29 mouse cellular contexts compared by ENCODE assay signal in the genomic region with DNA sequence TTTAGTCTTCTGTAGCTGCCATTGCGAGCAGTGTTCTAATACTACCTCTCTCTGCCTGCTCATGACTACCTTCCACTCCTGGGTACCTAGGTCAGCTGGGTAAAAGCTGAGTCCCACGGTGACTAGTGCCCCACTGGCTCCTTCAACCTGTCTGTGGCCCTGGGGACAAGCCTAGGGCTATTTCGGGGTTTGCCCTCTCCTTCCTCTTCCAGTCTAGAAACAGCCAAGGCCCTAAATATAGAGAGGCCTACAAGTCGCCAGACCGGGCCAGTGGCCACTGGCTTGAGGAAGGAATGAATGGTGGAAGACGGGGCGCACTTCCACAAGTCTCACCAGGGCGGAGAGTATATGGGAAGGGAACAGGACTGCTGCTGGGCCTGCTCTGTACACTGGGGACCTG. TPM values are rescaled to one million over a fixed set of nuclear protein-coding genes. Genes with fewer than 3 reads are reported as not detected.
A peak's percentile ranks its signal among the peaks of the same experiment; 100 is the strongest.
DNase-seq lines count a peak whose midpoint lies in the region; ATAC-seq and TF ChIP-seq lines count a peak whose summit lies in the region.
"Had no signal": no experiment of that assay in that cellular context is flagged by ENCODE, and none has a peak within 500 bp of the region (broad histone marks: within the 10 kb centered on the region; RNA-seq: fewer than 3 reads in every experiment).

No protein-coding gene starts in this region.

- DNase-seq in gastrocnemius, adult 18-20 months (ENCODE audit: low spot score): peak; percentile 68
- no peak for DNase-seq in gastrocnemius, postnatal 4 days (ENCODE audit: low spot score in 2 of 2)
- peak; percentile 20 for DNase-seq in layer of hippocampus, adult 11-12 months (ENCODE audit: low spot score)
- DNase-seq in layer of hippocampus, adult 8-10 months (ENCODE audit: low spot score in 2 of 2): no peak
- DNase-seq: adrenal gland, postnatal 10 days; cerebellum, adult 8-10 months; cerebellum, postnatal 36 days; embryo, embryonic 11 days; heart, postnatal 10 days; kidney, adult 2 months; kidney, postnatal 14 days; liver, embryonic 13.5 days; lung, adult 2 months; lung, postnatal 14 days; right cerebral cortex, postnatal 14 days; thymus, postnatal 25 days had no signal

- peaks cover 12% of the 10 kb centered on the region for H3K79me2 ChIP-seq in myocyte (ENCODE audit: control insufficient read depth, insufficient read depth)

- WGBS in kidney, embryonic 16.5 days: 88% methylated on average over 8 of the region's 8 CpGs

- H3K4me2 ChIP-seq in myocyte (ENCODE audit: low read depth): peak overlapping the region; percentile 88
- no peak overlapping the region for H3K4me2 ChIP-seq in kidney, embryonic 16.5 days (replicated peaks; ENCODE audit: low read depth, low read length)
- H3K4me2 ChIP-seq: forebrain, embryonic 12.5 days; heart, embryonic 12.5 days; stomach, embryonic 15.5 days had no signal

- peaks cover 67% of the 10 kb centered on the region for H3K4me1 ChIP-seq in E14TG2a.4 (replicated peaks; ENCODE audit: low read depth, low read length)
- peaks cover 28% of the 10 kb centered on the region for H3K4me1 ChIP-seq in kidney, embryonic 16.5 days (ENCODE audit: insufficient read depth, low read length)

- peaks cover 9% of the 10 kb centered on the region for H3K27me3 ChIP-seq in E14TG2a.4 (ENCODE audit: insufficient read depth, low read length)
- no peaks in the 10 kb centered on the region for H3K27me3 ChIP-seq in myocyte (ENCODE audit: control insufficient read depth, insufficient read depth, insufficient read length)
- H3K27me3 ChIP-seq in kidney, embryonic 16.5 days (ENCODE audit: insufficient read depth, low read length): no peaks in the 10 kb centered on the region
- H3K27me3 ChIP-seq: stomach, embryonic 15.5 days had no signal

- H3K36me3 ChIP-seq in E14TG2a.4 (ENCODE audit: insufficient read depth, low read length) (peaks cover 15% of the 10 kb centered on the region), myocyte (ENCODE audit: control insufficient read depth, insufficient read depth) (no peaks in the 10 kb centered on the region)
- H3K36me3 ChIP-seq in kidney, embryonic 16.5 days (ENCODE audit: insufficient read depth, low read length): no peaks in the 10 kb centered on the region
- H3K36me3 ChIP-seq: embryonic facial prominence, embryonic 13.5 days; forebrain, embryonic 12.5 days; heart, embryonic 12.5 days; hindbrain, embryonic 10.5 days; liver, embryonic 13.5 days; stomach, embryonic 15.5 days had no signal

- no peak overlapping the region for H3K27ac ChIP-seq in kidney, embryonic 16.5 days (ENCODE audit: low read length)
- H3K27ac ChIP-seq: embryonic facial prominence, embryonic 13.5 days; forebrain, embryonic 12.5 days; left cerebral cortex, adult 2 months; liver, embryonic 13.5 days; stomach, embryonic 15.5 days had no signal

- no peak for ATAC-seq in kidney, embryonic 16.5 days (ENCODE audit: low FRiP score, low TSS enrichment)
- ATAC-seq: inflammation-experienced regulatory T-cells, adult 6 months had no signal

- TF ChIP-seq CTCF in E14TG2a.4 (conservative IDR thresholded peaks at IDR 0.05; ENCODE audit: low read length): no peak

- no peak for TF ChIP-seq POLR2A in myocyte (IDR thresholded peaks at IDR 0.05; ENCODE audit: insufficient read length, low read depth)

- H3K4me3 ChIP-seq in E14TG2a.4 (replicated peaks; ENCODE audit: low read length) (peak overlapping the region; percentile 37), myocyte (no peak overlapping the region)
- no peak overlapping the region for H3K4me3 ChIP-seq in kidney, embryonic 16.5 days (ENCODE audit: low read length)
- H3K4me3 ChIP-seq: erythroblast, embryonic 14.5 days; forebrain, embryonic 12.5 days; heart, embryonic 12.5 days; left cerebral cortex, adult 2 months; liver, embryonic 13.5 days had no signal

- H3ac ChIP-seq in myocyte (ENCODE audit: control insufficient read depth, insufficient read length): no peak overlapping the region

- H3K9me3 ChIP-seq in E14TG2a.4 (ENCODE audit: low read length): no peaks in the 10 kb centered on the region
- H3K9me3 ChIP-seq in kidney, embryonic 16.5 days (ENCODE audit: low read length): no peaks in the 10 kb centered on the region
- H3K9me3 ChIP-seq: embryonic facial prominence, embryonic 13.5 days; forebrain, embryonic 12.5 days; heart, embryonic 12.5 days; hindbrain, embryonic 10.5 days; liver, embryonic 13.5 days; stomach, embryonic 15.5 days had no signal

- H3K9ac ChIP-seq in kidney, embryonic 16.5 days (replicated peaks; ENCODE audit: low read length): no peak overlapping the region
- H3K9ac ChIP-seq: forebrain, embryonic 12.5 days; heart, embryonic 12.5 days; liver, embryonic 13.5 days; stomach, embryonic 15.5 days had no signal

TF ChIP-seq in myocyte, 11 proteins besides CTCF, POLR2A, EP300 and RAD21:
- TF ChIP-seq MAX (IDR thresholded peaks at IDR 0.05; ENCODE audit: low read depth): no peak
- TF ChIP-seq CEBPB (IDR thresholded peaks at IDR 0.05; ENCODE audit: insufficient read depth, poor library complexity, severe bottlenecking): no peak

RNA-seq across cellular contexts. Expression of a gene that starts 2.6 kb away (rescaled TPM):
- 10 to 100 TPM; 32.3 to 34.8 TPM for total RNA-seq in gastrocnemius, adult 18-20 months (2021)
- 1 to 10 TPM; 7.4 TPM for total RNA-seq in gastrocnemius, postnatal 4 days (2021)
- total RNA-seq in layer of hippocampus, adult 8-10 months (2022): 10 to 100 TPM in 1 of 4 experiments, 1 to 10 TPM in 3; 3.9 to 11.5 (median 7.7) TPM
- 26.9 TPM for polyA plus RNA-seq in myocyte (2012; fragmentation: generic; extraction: Trizol)
- polyA plus RNA-seq in kidney, embryonic 16.5 days (2015; fragmentation: Nextera tagmentation; extraction: Ambion mirVana): 15.9 and 18.5 TPM in 2 replicates

RNA-seq across cellular contexts. Expression of a gene that starts 30.1 kb away (rescaled TPM):
- total RNA-seq in gastrocnemius, adult 18-20 months (2021): 10 to 100 TPM; 65.1 to 72.1 TPM
- 10 to 100 TPM; 81.3 to 86.7 TPM for total RNA-seq in gastrocnemius, postnatal 4 days (2021)
- total RNA-seq in layer of hippocampus, adult 8-10 months (2022): 10 to 100 TPM; 63.7 to 80.3 (median 70.5) TPM
- polyA plus RNA-seq in myocyte (2012; fragmentation: generic; extraction: Trizol): 139 TPM
- 243 and 245 TPM in 2 replicates for polyA plus RNA-seq in kidney, embryonic 16.5 days (2015; fragmentation: Nextera tagmentation; extraction: Ambion mirVana)

RNA-seq across cellular contexts. Expression of a gene that starts 32.0 kb away (rescaled TPM):
- not detected for total RNA-seq in gastrocnemius, adult 18-20 months (2021)
- total RNA-seq in gastrocnemius, postnatal 4 days (2021): under 1 TPM; 0.26 to 0.66 TPM
- under 1 TPM in 2 of 4 experiments, not detected in 2; 0.43 to 0.63 TPM for total RNA-seq in layer of hippocampus, adult 8-10 months (2022)
- polyA plus RNA-seq in myocyte (2012; fragmentation: generic; extraction: Trizol): not detected
- polyA plus RNA-seq in kidney, embryonic 16.5 days (2015; fragmentation: Nextera tagmentation; extraction: Ambion mirVana): 2.2 and 3.6 TPM in 2 replicates
- total RNA-seq: heart, postnatal 10 days; left cerebral cortex, adult 2 months; left cerebral cortex, postnatal 36 days had no signal
- polyA plus RNA-seq: erythroblast, embryonic 14.5 days; inflammation-experienced regulatory T-cells, adult 6 months; midbrain, embryonic 16.5 days had no signal

RNA-seq across cellular contexts. Expression of a gene that starts 48.0 kb away (rescaled TPM):
- total RNA-seq in gastrocnemius, adult 18-20 months (2021): under 1 TPM in 1 of 2 experiments, not detected in 1; 0.07 TPM
- total RNA-seq in gastrocnemius, postnatal 4 days (2021): under 1 TPM; 0.10 to 0.23 TPM
- total RNA-seq in layer of hippocampus, adult 8-10 months (2022): not detected
- polyA plus RNA-seq in myocyte (2012; fragmentation: generic; extraction: Trizol): not detected
- polyA plus RNA-seq in kidney, embryonic 16.5 days (2015; fragmentation: Nextera tagmentation; extraction: Ambion mirVana): 3.6 and 6.1 TPM in 2 replicates
- total RNA-seq: left cerebral cortex, adult 2 months; left cerebral cortex, postnatal 36 days had no signal
- polyA plus RNA-seq: erythroblast, embryonic 14.5 days; forebrain, embryonic 12.5 days had no signal

RNA-seq across cellular contexts. Expression of a gene that starts 49.6 kb away (rescaled TPM):
- total RNA-seq in gastrocnemius, adult 18-20 months (2021): 1 to 10 TPM; 4.2 to 4.4 TPM
- total RNA-seq in gastrocnemius, postnatal 4 days (2021): 10 to 100 TPM; 10.2 to 11.7 TPM
- 10 to 100 TPM; 12.4 to 17.7 (median 16.1) TPM for total RNA-seq in layer of hippocampus, adult 8-10 months (2022)
- polyA plus RNA-seq in myocyte (2012; fragmentation: generic; extraction: Trizol): 31.7 TPM
- polyA plus RNA-seq in kidney, embryonic 16.5 days (2015; fragmentation: Nextera tagmentation; extraction: Ambion mirVana): 39.5 and 40.2 TPM in 2 replicates

Comparison
In these comparisons a context has a peak if more than half of its experiments do, and no peak if none do; other contexts are left out.
1. DNase-seq: peak in gastrocnemius, adult 18-20 months (single experiment) and layer of hippocampus, adult 11-12 months (single experiment); none in gastrocnemius, postnatal 4 days (0 of 2) and layer of hippocampus, adult 8-10 months (0 of 2).